ENCODE assay signal across 6 mouse cellular contexts in the genomic region with DNA sequence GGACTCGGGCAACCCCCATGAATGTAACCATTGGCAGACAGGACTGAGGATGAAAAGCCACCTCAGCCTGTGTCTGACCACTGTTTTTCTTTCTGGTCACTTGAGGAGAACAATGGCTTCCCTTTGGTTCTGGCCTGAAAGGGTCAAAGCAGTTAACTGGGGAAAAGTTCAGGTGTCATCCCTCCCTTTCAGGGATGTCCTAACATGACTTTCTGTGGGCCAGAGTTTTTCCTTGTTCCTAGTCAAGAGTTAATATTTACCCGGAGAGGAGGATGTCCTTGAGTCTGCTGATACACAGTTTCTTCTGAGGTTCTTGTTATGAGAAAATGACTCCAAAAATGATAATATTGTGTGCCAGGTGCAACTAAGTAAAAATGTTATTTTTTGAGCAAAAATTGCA. TPM values are rescaled to one million over a fixed set of nuclear protein-coding genes. Genes with fewer than 3 reads are reported as not detected.
DNase-seq lines count a peak whose midpoint lies in the region; TF ChIP-seq lines count a peak whose summit lies in the region.
"Not testable (repeated sequence)": the region's sequence is repeated elsewhere in the genome, so short reads cannot be mapped to it uniquely, and the experiment has no call there.

No protein-coding gene starts in this region.

- DNase-seq in kidney, adult 11 months = peak; percentile 18
- DNase-seq in kidney, adult 2 months = peak; percentile 70
- peak; percentile 17 to 36 for DNase-seq in kidney, adult 8-10 months
- peak; percentile 70 for DNase-seq in kidney, adult 9 months
- peak; percentile 8 to 36 for DNase-seq in kidney, postnatal 36 days
- peak; percentile 16 for DNase-seq in testis, postnatal 14 days (ENCODE audit: low spot score)

- TF ChIP-seq CTCF in kidney, adult 2 months (conservative IDR thresholded peaks at IDR 0.05; ENCODE audit: insufficient read depth, insufficient read length, low read depth, low read length) = not testable (repeated sequence)

- H3K27ac ChIP-seq in kidney, adult 2 months (ENCODE audit: insufficient read depth, low read depth, low read length) = not testable (repeated sequence)

- not testable (repeated sequence) for H3K4me1 ChIP-seq in kidney, adult 2 months (ENCODE audit: control insufficient read depth, insufficient read depth, low read length)

- 78% methylated on average over 2 of the region's 2 CpGs for WGBS in kidney, adult 2 months

- H3K4me3 ChIP-seq in kidney, adult 2 months (ENCODE audit: insufficient read depth, low read depth, low read length) = not testable (repeated sequence)

- H3K27me3 ChIP-seq in kidney, adult 2 months (replicated peaks; ENCODE audit: control insufficient read depth, insufficient read depth, low read length) = not testable (repeated sequence)

- TF ChIP-seq POLR2A in kidney, adult 2 months (IDR thresholded peaks at IDR 0.05; ENCODE audit: low read depth, low read length) = not testable (repeated sequence)

- not testable (repeated sequence) for H3K36me3 ChIP-seq in kidney, adult 2 months (ENCODE audit: control insufficient read depth, insufficient read depth, low read length)

RNA-seq across cellular contexts. Expression of a gene that starts 57.2 kb away (rescaled TPM):
- 7.2 and 9.8 TPM in 2 replicates for polyA plus RNA-seq in kidney, adult 2 months (2012; rRNA removed)

Comparison
In these comparisons a context has a peak if more than half of its experiments do, and no peak if none do; other contexts are left out.
1. DNase-seq: peak in every context shown above with its lines; median percentile 70 in kidney, adult 2 months; 70 in kidney, adult 9 months; 26 in kidney, adult 8-10 months; 22 in kidney, postnatal 36 days; 18 in kidney, adult 11 months; 16 in testis, postnatal 14 days.